Mouse (Mus musculus) megakaryocyte-erythroid progenitor cell, adult 5-6 weeks (primary cell): ENCODE data around the gene 4933402J07Rik. TPM values are rescaled to one million over a fixed set of nuclear protein-coding genes. Genes with fewer than 3 reads are reported as not detected.

Experiments
- ATAC-seq: replicated peaks from 2 replicates; pipeline ENCODE4 v1.8.0; 2016; ENCODE audit warnings: mild to moderate bottlenecking, inconsistent platforms; ENCODE audit not compliant: severe bottlenecking, poor library complexity, low FRiP score, low TSS enrichment
- total RNA-seq, 2 experiments: library from RNA; stranded (forward) in 1 of 2; stranded (reverse) in 1 of 2; fragments of 200-1000, 215-1000 nt in 1 of 2; fragments of >200 nt in 1 of 2; fragmentation: Nextera tagmentation in 1 of 2; gene quantifications; 2 replicates each; pipeline ENCODE4 v1.2.3; 2014 to 2017

The 4933402J07Rik gene
- total RNA-seq, 2 experiments from 2014 or later = not detected

- no peak for ATAC-seq
Observed at GRCm38 (mm10) chr8:87619118-87619517, 55.5 kb downstream of the 4933402J07Rik start.

GRCm38 (mm10) chr8:87619529-87619928 lies 55.9 kb downstream of the 4933402J07Rik start:
- ATAC-seq = no peak

- no peak for ATAC-seq
Observed at GRCm38 (mm10) chr8:87620225-87620624, 56.6 kb downstream of the 4933402J07Rik start.

GRCm38 (mm10) chr8:87621181-87621580 lies 57.5 kb downstream of the 4933402J07Rik start:
- ATAC-seq = no peak

- no peak for ATAC-seq
Observed at GRCm38 (mm10) chr8:87629656-87630055, 66.0 kb downstream of the 4933402J07Rik start.

- ATAC-seq = no peak
Observed at GRCm38 (mm10) chr8:87631776-87632175, 68.1 kb downstream of the 4933402J07Rik start.

GRCm38 (mm10) chr8:87636226-87636742 lies 72.6 kb downstream of the 4933402J07Rik start:
- no peak for ATAC-seq

Other genes with a start within 250 kb of the 4933402J07Rik start
- not detected in 2 replicates for gene Cbln1, start 91.2 kb upstream of the 4933402J07Rik start, total RNA-seq (2014; fragmentation: Nextera tagmentation)
- gene Cbln1, start 91.2 kb upstream of the 4933402J07Rik start, total RNA-seq (2017) = not detected in 2 replicates